Mouse (Mus musculus): ENCODE measurements around the gene Tmc1.

Gene Tmc1

GRCm38 (mm10) chr19:20797558-20798101 is 156.4 kb downstream of the Tmc1 start:
- DNase-seq (ENCODE audit: low spot score) = peak; percentile 36

GRCm38 (mm10) chr19:20796001-20796400 is 158.0 kb downstream of the Tmc1 start:
- no peak for DNase-seq (ENCODE audit: low spot score)

- DNase-seq (ENCODE audit: low spot score) = no peak
Measured at GRCm38 (mm10) chr19:20794999-20795398, 159.0 kb downstream of the Tmc1 start.

GRCm38 (mm10) chr19:20792811-20793210 is 161.2 kb downstream of the Tmc1 start:
- DNase-seq (ENCODE audit: low spot score) = peak; percentile 45

- no peak for DNase-seq (ENCODE audit: low spot score)
Measured at GRCm38 (mm10) chr19:20787289-20787688, 166.7 kb downstream of the Tmc1 start.

- DNase-seq (ENCODE audit: low spot score) = no peak
Measured at GRCm38 (mm10) chr19:20775681-20776080, 178.3 kb downstream of the Tmc1 start.

GRCm38 (mm10) chr19:20773941-20774340 is 180.1 kb downstream of the Tmc1 start:
- no peak for DNase-seq (ENCODE audit: low spot score)

- DNase-seq (ENCODE audit: low spot score) = peak; percentile 37
Measured at GRCm38 (mm10) chr19:20764214-20764613, 189.8 kb downstream of the Tmc1 start.

- DNase-seq (ENCODE audit: low spot score) = no peak
Measured at GRCm38 (mm10) chr19:20761675-20762426, 192.2 kb downstream of the Tmc1 start.

GRCm38 (mm10) chr19:20761119-20761518 is 192.9 kb downstream of the Tmc1 start:
- DNase-seq (ENCODE audit: low spot score) = no peak

GRCm38 (mm10) chr19:20744630-20745029 is 209.4 kb downstream of the Tmc1 start:
- DNase-seq (ENCODE audit: low spot score) = no peak
